Mouse (Mus musculus) brain, embryonic 18.5 days (tissue): ENCODE data around the gene Rab1a.

ENCODE experiments used
- DNase-seq: peaks from one replicate; pipeline ENCODE4 v3.0.0-alpha.2; 2012; ENCODE audit warnings: low read depth, low spot score

Gene Rab1a

GRCm38 (mm10) chr11:20247146-20247855 is 46.1 kb downstream of the Rab1a start:
- DNase-seq: no peak

DNA sequence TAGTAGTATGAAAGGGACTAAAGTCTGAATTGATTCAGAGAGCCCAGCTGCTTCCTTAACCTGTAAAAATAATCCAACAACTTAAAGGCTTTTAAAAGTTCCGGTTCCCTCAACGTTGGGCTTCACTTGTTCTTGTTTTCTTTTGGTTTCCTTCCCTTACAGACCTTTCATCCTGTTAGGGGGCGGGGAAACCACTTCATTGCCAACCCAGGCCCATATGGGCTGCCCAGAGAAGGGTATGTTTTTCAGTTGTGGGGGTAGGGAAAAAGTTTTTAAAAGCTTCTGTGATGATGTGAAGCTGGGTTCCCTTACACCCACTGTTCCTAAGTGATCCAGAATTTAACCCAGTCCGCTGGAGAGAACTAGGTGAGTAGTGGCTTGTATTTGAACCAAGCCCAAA is 47.0 kb downstream of the Rab1a start:
- DNase-seq: no peak

DNA sequence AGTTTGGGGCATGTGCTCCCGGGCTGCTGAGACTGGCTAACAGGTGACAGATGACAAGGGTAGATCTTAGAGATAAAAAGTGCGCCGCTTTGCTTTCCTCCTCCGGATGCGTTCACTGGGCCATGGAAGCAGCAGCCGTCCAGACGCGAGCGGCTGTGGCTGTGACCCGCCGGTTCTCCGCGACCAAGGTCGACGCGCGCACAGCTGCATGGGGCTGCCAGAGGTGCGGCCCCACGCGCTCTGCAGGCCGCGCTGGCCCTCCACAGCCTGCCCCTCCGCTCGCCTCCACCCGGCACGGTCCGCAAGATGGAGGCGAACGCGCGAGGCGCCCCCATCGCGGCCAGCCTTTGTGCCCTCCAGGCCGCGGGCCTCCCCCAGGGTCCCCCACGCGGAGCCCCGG is 47.6 kb downstream of the Rab1a start:
- DNase-seq: no peak

DNA sequence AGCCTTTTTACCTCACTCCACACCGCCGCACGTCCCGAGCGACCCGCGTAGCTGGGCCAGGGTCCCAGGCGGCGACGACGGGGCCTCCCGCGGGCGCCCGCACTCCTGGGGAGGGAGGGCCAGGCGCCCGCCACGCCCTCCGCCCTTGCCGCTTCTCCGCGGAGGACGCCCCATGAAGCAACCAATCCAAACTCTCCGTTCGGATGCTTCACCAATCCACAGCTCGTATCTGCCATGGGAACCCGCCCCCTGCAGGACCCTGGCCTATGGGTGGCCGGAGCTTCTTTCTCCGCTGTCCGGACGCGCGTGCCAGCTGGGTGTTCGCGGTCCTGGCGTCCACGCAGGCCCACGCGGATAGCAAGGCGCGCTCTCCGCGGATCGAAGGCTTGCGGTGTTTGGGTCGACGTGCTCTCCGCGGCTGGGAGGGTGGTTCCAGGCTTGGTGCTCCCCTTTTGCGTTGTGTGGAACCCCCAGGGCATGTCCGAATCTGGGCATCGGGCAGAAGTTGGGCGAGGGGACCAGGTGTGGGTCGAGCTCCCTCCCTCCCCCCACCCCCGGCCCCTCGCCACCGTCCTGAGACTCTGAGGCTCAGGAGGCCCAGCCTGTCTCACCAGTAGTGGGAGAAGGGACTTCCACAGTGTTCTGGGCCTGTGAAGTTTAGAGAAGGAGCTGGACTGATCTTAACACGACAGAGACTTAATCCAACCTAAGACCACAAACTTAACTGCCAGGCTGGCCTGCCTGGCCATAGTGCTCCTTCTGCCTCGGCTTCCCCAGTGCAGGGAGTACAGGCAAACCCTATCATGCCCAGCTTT is 48.3 kb downstream of the Rab1a start, which contains the start of gene Cep68:
Gene Cep68 (minus strand): TSS at position 134 of the 815 bp plus-strand sequence.
- peak; percentile 88 for DNase-seq

GRCm38 (mm10) chr11:20250476-20251178 is 49.4 kb downstream of the Rab1a start:
- no peak for DNase-seq

- DNase-seq: no peak
These were observed 51.9 kb downstream of the Rab1a start for GRCm38 (mm10) chr11:20253088-20253487.

GRCm38 (mm10) chr11:20254791-20255190 is 53.6 kb downstream of the Rab1a start:
- no peak for DNase-seq

DNA sequence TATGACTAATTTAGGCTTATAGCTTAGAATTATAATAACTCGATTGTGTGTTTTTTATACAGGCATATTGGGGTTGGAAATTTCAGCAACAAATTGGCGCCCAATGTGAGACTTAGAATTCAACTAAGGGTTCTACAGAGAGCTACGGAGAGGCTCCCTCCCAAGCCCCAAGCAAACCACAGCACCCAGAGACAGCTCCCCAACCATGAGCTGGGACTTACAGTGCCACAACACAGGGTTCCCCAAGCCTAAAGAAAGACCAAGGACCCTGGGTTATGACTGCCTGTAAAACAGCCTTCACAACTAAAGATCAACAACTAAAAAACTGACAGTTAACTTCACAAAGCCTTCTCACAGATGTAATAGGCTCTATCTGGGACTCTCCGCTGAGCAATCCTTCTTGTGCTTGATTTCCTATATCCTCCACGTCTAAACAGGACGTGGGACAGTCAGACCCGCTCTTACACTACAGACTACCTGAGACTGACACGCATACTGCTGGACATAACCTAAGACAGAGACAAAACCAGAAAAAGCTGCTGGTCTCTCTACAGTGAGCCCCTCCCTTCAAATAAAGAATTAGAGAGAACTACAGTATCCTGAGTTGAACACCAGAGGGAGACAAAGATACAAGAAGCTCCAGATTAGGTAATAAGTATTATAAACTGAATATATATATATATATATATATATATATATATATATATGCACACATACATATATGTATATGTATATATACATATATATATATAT is 61.6 kb downstream of the Rab1a start:
- no peak for DNase-seq

- DNase-seq: no peak
These were observed 68.7 kb downstream of the Rab1a start for GRCm38 (mm10) chr11:20269885-20270284.

- no peak for DNase-seq
These were observed 74.7 kb downstream of the Rab1a start for GRCm38 (mm10) chr11:20275974-20276373.
